ENCODE assay signal across 15 mouse cellular contexts in the genomic region with DNA sequence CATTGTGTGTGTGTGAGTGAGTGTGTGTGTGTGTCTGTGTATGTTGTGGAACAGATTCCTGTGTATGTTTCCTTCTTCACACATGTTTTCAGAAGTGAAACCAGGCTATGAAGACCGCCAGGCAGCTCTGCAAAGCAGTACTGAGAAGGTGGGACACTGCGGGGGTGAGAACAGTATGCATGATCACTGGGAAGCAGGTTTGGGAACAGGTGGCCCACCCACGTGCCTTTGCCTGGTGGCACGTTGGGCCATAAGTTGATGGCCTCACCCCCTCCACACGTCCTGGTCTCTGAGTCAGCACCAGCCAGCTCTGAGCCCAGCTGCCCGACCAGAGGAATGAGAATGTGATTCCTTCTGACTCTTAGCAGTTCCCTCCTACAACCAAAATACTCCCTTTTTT.
A peak's percentile ranks its signal among the peaks of the same experiment; 100 is the strongest.
DNase-seq lines count a peak whose midpoint lies in the region; ATAC-seq lines count a peak whose summit lies in the region.
"Had no signal": no experiment of that assay in that cellular context is flagged by ENCODE, and none has a peak within 500 bp of the region (broad histone marks: within the 10 kb centered on the region; RNA-seq: fewer than 3 reads in every experiment).

No protein-coding gene starts in this region.

- DNase-seq in right cerebral cortex, adult 18-20 months = peak; percentile 87
- DNase-seq in right cerebral cortex, postnatal 4 days = no peak
- DNase-seq in left cerebral cortex, postnatal 36 days (ENCODE audit: low spot score in 2 of 2) = peak; percentile 80 to 84
- peak; percentile 56 for DNase-seq in thymus, postnatal 4 days
- no peak for DNase-seq in adrenal gland, adult 2 months
- DNase-seq in urinary bladder, postnatal 4 days (ENCODE audit: low spot score in 2 of 2) = no peak
- DNase-seq: cerebellum, postnatal 14 days; kidney, postnatal 14 days; lung, postnatal 4 days had no signal

- ATAC-seq in inflammation-experienced regulatory T-cells, adult 6 months = peak; percentile 7
- no peak for ATAC-seq in liver, embryonic 12.5 days
- ATAC-seq: hindbrain, embryonic 16.5 days had no signal

- no peak overlapping the region for H3K9ac ChIP-seq in liver, embryonic 12.5 days
- H3K9ac ChIP-seq: embryonic facial prominence, embryonic 15.5 days had no signal

- WGBS in liver, embryonic 12.5 days (ENCODE audit: insufficient replicate concordance) = 39% methylated on average over 6 of the region's 6 CpGs

- no peaks in the 10 kb centered on the region for H3K4me1 ChIP-seq in liver, embryonic 12.5 days
- H3K4me1 ChIP-seq: embryonic facial prominence, embryonic 15.5 days had no signal

- H3K4me3 ChIP-seq in liver, embryonic 12.5 days = no peak overlapping the region
- H3K4me3 ChIP-seq: embryonic facial prominence, embryonic 15.5 days had no signal

- intact Hi-C loops in left cerebral cortex, postnatal 36 days (cut with DNase I) = no loop called here

- H3K4me2 ChIP-seq in liver, embryonic 12.5 days = no peak overlapping the region
- H3K4me2 ChIP-seq: embryonic facial prominence, embryonic 15.5 days; liver, embryonic 11.5 days had no signal

- no peaks in the 10 kb centered on the region for H3K36me3 ChIP-seq in liver, embryonic 12.5 days
- H3K36me3 ChIP-seq: embryonic facial prominence, embryonic 15.5 days had no signal

- no peaks in the 10 kb centered on the region for H3K27me3 ChIP-seq in liver, embryonic 12.5 days (replicated peaks)
- H3K27me3 ChIP-seq: embryonic facial prominence, embryonic 15.5 days had no signal

- no peak overlapping the region for H3K27ac ChIP-seq in liver, embryonic 12.5 days
- H3K27ac ChIP-seq: embryonic facial prominence, embryonic 15.5 days; stomach, postnatal 0 days had no signal

- H3K9me3 ChIP-seq in liver, embryonic 12.5 days (replicated peaks) = no peaks in the 10 kb centered on the region
- H3K9me3 ChIP-seq: embryonic facial prominence, embryonic 15.5 days had no signal

Comparison
In these comparisons a context has a peak if more than half of its experiments do, and no peak if none do; other contexts are left out.
1. DNase-seq: peak in right cerebral cortex, adult 18-20 months (single experiment), left cerebral cortex, postnatal 36 days (2 of 2) and thymus, postnatal 4 days (single experiment); none in right cerebral cortex, postnatal 4 days (single experiment), adrenal gland, adult 2 months (single experiment) and urinary bladder, postnatal 4 days (0 of 2).